Mouse (Mus musculus): ENCODE measurements around the gene Enah. TPM values are rescaled to one million over a fixed set of nuclear protein-coding genes. Genes with fewer than 3 reads are reported as not detected.

Gene Enah
- polyA plus RNA-seq, 1 experiment from 2014 or later: 14.8 TPM

DNA sequence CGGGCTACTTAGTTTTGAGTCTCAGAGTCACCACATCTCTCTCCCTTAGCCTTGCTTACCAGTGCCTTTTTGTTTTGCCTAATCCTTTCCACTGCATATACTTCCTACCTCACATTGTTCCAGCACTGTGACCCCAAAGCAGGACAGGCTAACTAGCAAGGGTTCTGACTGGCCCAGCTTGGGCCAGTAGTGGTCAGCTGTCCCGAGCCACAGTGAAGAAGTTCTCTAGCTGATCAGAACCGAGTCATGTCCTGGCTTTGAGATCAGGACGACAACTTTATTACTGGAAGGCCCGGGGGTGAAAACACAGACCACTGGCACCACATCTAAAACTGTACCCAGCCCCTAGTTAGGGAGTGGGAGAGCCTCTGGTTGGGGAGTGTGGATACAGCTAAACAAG lies 7.0 kb upstream of the Enah start:
- Histone ChIP-seq H3K4me2 (no peak overlapping the region), H3K4me1 (peaks cover 60% of the 10 kb centered on the region), H3K9me3 (no peaks in the 10 kb centered on the region), H3K36me3 (no peaks in the 10 kb centered on the region), H3K27me3 (replicated peaks) (no peaks in the 10 kb centered on the region), H3K27ac (replicated peaks) (peak overlapping the region; percentile 84), H3K9ac (peak overlapping the region; percentile 42; the same call in 1 of the 2 replicates), H3K4me3 (no peak overlapping the region)
- 70% methylated on average over 5 of the region's 5 CpGs for WGBS
- ATAC-seq (ENCODE audit: extremely low read depth, insufficient number of reproducible peaks, low FRiP score, low TSS enrichment): no peak; the same call in 1 of the 2 replicates

DNA sequence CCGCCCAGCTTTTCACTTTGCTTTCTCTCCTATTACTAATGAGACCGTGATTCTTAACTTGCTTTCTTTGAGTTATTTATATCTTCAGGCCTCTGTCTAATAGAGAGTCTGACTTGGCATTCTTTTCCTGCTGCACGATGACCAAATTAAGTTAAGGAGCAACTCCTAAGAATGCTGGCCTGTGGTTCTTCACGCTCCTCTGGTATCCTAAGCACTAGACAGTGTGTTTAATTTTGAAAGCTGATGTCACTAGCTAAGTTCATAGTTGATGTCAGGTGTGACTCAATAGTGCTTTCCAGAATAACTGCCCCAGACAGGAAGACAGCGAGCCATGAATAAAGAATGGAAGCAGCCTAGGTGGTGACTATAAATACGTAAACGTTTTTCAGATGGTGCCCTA lies 6.3 kb upstream of the Enah start:
- H3K27ac ChIP-seq (replicated peaks): peak overlapping the region; percentile 84
- ATAC-seq (ENCODE audit: extremely low read depth, insufficient number of reproducible peaks, low FRiP score, low TSS enrichment): no peak
- no peaks in the 10 kb centered on the region for H3K36me3 ChIP-seq
- H3K9me3 ChIP-seq: no peaks in the 10 kb centered on the region
- H3K4me3 ChIP-seq: no peak overlapping the region
- no peaks in the 10 kb centered on the region for H3K27me3 ChIP-seq (replicated peaks)
- H3K4me2 ChIP-seq: peak overlapping the region; percentile 15; the same call in 1 of the 2 replicates
- H3K4me1 ChIP-seq: peaks cover 67% of the 10 kb centered on the region
- WGBS: 34% methylated on average over 7 of the region's 7 CpGs
- H3K9ac ChIP-seq: peak overlapping the region; percentile 42

DNA sequence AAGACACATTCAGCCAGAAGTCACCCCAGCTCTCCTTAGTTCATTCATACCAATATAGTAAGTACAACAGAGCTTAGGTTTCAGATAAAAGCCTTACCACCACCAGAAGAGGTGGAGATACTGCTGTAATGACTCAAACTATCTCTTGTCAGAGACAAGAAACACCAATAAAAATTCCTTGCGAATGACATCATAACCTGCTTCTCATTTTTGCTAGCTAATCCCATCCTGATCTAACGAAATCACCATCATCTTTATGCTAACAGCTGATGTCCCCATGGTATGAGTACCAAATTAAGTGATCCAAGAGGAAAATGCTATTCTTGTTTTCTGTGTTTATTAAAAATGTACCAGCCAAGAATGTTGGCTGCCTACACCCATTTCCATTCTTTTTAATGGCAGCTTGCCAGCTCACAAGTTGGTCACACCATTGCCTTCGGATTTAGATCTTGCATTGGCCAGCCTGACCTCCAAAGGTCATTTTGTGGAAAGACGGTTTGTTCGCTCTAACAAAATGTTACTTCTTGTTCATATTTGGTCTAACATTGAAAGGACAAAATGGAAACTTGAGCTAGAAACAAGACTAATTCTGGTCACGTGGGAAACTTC lies 2.0 kb upstream of the Enah start:
- Histone ChIP-seq H3K27ac (replicated peaks) (peak overlapping the region; percentile 95), H3K9ac (no peak overlapping the region)
- no peak for ATAC-seq (ENCODE audit: extremely low read depth, insufficient number of reproducible peaks, low FRiP score, low TSS enrichment)

DNA sequence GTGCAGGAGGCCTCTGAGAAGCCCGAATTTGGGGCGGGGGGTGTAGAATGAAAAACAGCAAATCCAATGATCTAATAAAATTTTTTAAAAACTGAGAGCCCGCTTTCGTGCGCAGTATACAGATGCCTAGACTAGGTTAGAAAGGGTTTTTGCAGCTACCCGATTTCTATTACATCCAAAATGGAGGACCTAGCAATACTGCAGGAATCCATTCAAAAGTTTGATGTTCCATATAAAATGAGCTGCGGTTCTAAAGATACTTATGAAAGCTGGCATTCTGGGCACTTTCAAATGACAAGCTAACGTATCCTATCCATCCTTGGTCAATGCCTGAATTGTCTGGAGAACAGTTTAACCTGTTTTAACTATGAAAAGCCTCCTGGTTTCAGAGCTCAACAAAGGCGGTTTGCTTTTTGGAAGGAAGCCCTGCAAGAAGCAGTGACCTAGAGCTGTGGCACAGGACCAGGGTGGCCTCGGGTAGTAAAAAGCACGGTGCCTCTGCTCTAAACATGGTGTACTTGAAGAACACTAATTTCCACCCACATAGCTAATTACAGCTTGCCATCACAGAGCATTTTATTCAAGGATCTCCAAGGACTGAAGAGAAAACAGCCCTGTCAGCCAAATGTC lies 1.2 kb upstream of the Enah start:
- H3K36me3 ChIP-seq: peaks cover under 1% of the 10 kb centered on the region; the same call in 1 of the 2 replicates
- H3K9me3 ChIP-seq: no peaks in the 10 kb centered on the region
- H3K27ac ChIP-seq (replicated peaks): peak overlapping the region; percentile 95
- H3K4me2 ChIP-seq: peak overlapping the region; percentile 73
- H3K4me3 ChIP-seq: peak overlapping the region; percentile 92
- WGBS: 27% methylated on average over 11 of the region's 11 CpGs
- peak overlapping the region; percentile 99 for H3K9ac ChIP-seq
- H3K27me3 ChIP-seq (replicated peaks): no peaks in the 10 kb centered on the region
- peaks cover 49% of the 10 kb centered on the region for H3K4me1 ChIP-seq
- no peak for ATAC-seq (ENCODE audit: extremely low read depth, insufficient number of reproducible peaks, low FRiP score, low TSS enrichment)

More for the DNA sequence above, 2.0 kb upstream of the Enah start:
- H3K27me3 ChIP-seq (replicated peaks): no peaks in the 10 kb centered on the region
- WGBS: 53% methylated on average over 6 of the region's 6 CpGs
- H3K4me3 ChIP-seq: no peak overlapping the region
- H3K4me2 ChIP-seq: peak overlapping the region; percentile 73; the same call in 1 of the 2 replicates
- H3K4me1 ChIP-seq: peaks cover 55% of the 10 kb centered on the region
- no peaks in the 10 kb centered on the region for H3K36me3 ChIP-seq
- no peaks in the 10 kb centered on the region for H3K9me3 ChIP-seq

DNA sequence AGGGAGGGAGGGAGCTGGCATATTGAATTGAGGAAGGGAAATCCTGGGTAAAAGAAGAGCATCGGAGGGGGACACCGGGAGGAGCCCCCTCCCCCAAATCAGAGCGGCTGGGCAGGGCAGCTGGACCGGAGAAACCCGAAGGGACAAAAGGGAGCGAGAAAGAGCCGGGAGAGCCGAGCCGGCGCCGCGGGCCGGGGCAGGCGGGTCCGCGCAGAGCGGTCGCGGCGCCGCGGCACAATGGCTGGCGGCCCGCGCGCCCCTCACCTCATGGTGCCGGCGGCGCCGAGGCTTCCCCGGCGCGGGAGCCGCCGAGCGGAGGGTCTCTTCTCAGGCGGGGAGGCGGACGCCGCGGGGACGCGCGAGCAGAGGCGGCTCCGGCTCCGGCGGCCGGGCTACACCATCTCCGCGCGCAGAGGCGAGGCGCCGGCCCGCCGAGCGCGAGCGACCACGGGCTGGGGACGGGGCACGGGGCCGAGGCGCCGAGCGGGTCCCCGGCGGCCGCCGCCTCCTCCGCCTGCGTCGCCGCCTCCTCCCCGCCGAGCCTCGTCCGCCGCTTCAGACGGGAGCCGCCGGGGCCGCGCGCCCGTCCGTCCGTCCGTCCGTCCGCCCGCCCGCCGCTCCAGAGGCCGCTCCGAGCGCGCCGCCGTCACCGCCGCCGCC lies 394 bp downstream of the Enah start:
- Histone ChIP-seq H3K4me1 (peaks cover 46% of the 10 kb centered on the region), H3K4me2 (peak overlapping the region; percentile 73), H3K27me3 (replicated peaks) (no peaks in the 10 kb centered on the region), H3K36me3 (peaks cover 8% of the 10 kb centered on the region; the same call in 1 of the 2 replicates), H3K9me3 (no peaks in the 10 kb centered on the region), H3K9ac (peak overlapping the region; percentile 99), H3K4me3 (peak overlapping the region; percentile 92), H3K27ac (replicated peaks) (peak overlapping the region; percentile 95)
- ATAC-seq (ENCODE audit: extremely low read depth, insufficient number of reproducible peaks, low FRiP score, low TSS enrichment): peak; percentile 40; the same call in 1 of the 2 replicates
- under 1% methylated on average over 57 of the region's 104 CpGs for WGBS

DNA sequence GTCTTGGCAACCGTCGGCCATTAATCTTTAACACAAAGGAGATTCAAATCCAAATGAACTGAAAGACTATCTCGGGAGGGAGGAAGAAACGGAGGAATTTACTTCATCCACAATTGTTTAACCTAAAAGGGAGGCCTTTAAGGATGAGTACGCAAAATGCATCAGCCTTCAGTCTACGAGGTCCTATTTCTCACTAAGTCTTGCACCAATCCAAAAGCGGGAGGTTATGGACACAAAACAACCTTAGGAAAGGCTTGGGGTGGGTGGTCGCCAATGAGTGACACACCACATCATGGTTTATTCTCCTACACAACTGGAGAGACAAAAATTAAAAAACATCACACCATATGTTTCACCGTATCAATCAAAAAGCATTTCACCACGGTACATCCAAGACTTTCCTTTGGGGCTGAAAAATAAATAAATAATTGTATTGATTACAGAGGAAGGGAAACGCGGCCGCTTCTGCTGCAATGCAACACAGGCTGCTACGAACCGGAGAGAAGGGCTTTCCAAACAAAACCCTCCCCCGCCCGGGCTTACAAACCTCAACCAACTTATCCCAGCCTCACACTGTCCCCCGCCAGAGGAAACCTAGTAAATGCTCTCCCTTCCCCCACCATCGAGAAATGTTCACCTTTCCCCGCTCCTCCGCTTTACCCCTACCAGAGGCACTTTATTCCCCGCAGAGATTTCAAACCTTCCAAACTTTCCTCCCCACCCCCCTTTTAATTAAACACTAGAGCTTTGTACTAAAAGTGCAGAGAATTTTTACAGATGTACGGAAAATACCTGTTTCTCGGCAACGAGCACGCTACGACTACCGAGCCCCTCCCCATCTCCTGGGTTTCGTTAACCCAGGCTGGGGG lies 1.2 kb downstream of the Enah start:
- peak overlapping the region; percentile 73 for H3K4me2 ChIP-seq
- peak overlapping the region; percentile 92 for H3K4me3 ChIP-seq
- no peak for ATAC-seq (ENCODE audit: extremely low read depth, insufficient number of reproducible peaks, low FRiP score, low TSS enrichment)
- under 1% methylated on average over 29 of the region's 29 CpGs for WGBS
- peak overlapping the region; percentile 99 for H3K9ac ChIP-seq
- peaks cover 48% of the 10 kb centered on the region for H3K4me1 ChIP-seq
- peak overlapping the region; percentile 95 for H3K27ac ChIP-seq (replicated peaks)
- H3K9me3 ChIP-seq: no peaks in the 10 kb centered on the region
- peaks cover 8% of the 10 kb centered on the region; the same call in 1 of the 2 replicates for H3K36me3 ChIP-seq
- no peaks in the 10 kb centered on the region for H3K27me3 ChIP-seq (replicated peaks)

DNA sequence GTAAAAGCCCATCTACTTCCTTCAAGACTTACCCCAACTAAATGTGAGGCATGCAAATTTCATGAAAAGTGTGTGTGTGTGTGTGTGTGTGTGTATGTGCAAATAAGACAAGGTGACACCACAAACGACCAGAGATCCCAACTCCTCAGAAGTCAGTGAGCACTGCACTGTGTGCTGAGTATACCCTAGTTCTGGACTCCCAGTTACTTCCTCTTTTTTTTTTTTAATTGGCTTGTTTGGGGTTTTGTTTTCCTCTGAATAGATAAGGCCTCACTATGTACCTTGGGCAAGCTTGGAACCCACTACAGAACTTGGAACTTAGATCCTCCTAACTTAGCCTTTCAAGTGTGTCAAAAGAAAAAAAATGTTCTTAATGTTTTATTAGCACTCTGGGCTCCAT lies 14.0 kb downstream of the Enah start:
- no peak overlapping the region for H3K4me2 ChIP-seq
- H3K27me3 ChIP-seq (replicated peaks): no peaks in the 10 kb centered on the region
- H3K4me3 ChIP-seq: no peak overlapping the region
- no peak for ATAC-seq (ENCODE audit: extremely low read depth, insufficient number of reproducible peaks, low FRiP score, low TSS enrichment)
- no peak overlapping the region for H3K27ac ChIP-seq (replicated peaks)
- H3K4me1 ChIP-seq: peaks cover 16% of the 10 kb centered on the region; the same call in 1 of the 2 replicates
- H3K36me3 ChIP-seq: peaks cover 24% of the 10 kb centered on the region
- 50% methylated on average over 1 of the region's 1 CpGs for WGBS
- H3K9ac ChIP-seq: no peak overlapping the region
- no peaks in the 10 kb centered on the region for H3K9me3 ChIP-seq

DNA sequence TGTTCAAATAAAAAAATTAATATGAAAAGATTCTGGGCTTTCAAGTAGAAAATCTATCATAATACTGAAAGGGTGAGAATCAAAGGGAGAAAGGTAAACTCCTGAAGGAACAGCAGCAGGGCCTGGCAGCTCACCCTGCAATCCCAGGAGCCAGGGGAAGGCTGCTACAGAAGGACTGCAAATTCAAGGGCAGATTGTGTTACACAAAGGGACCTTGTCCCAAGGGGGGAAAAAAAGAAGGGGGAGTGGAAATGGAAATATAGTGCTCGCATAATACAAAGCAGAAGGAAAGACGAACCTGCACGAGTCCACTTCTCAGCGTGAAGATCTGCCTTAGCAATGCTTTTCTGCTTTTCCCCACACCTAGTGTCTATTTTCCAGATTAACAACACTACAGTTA lies 21.1 kb downstream of the Enah start:
- no peak overlapping the region for H3K27ac ChIP-seq (replicated peaks)
- no peaks in the 10 kb centered on the region for H3K9me3 ChIP-seq
- no peak overlapping the region for H3K4me3 ChIP-seq
- H3K9ac ChIP-seq: no peak overlapping the region
- WGBS: 86% methylated on average over 4 of the region's 4 CpGs
- 0 out of 2 replicates have a peak, but pooled peaks cover 3% of the 10 kb centered on the region for H3K36me3 ChIP-seq
- H3K27me3 ChIP-seq (replicated peaks): no peaks in the 10 kb centered on the region
- no peak overlapping the region for H3K4me2 ChIP-seq
- ATAC-seq (ENCODE audit: extremely low read depth, insufficient number of reproducible peaks, low FRiP score, low TSS enrichment): no peak
- peaks cover 60% of the 10 kb centered on the region for H3K4me1 ChIP-seq

DNA sequence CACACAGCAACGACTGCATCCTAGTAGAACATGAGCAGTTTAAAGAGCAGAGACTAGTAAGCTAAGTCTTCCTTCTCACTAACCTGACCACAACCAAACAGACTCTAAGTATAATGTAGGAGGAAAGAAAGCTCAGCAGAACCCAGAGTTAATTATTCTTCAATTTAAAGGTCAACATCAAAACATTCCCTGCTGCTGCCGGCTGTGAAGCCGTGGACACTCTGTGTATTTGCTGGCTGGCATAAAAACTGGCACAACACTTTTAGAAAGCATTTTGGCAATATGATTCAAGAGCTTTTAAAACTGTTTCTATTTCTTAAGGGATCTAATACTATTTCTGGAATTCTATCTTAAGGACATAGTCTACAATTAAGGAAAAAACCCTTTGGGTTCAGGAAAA lies 22.0 kb downstream of the Enah start:
- Histone ChIP-seq H3K4me2 (no peak overlapping the region), H3K9ac (no peak overlapping the region), H3K27me3 (replicated peaks) (no peaks in the 10 kb centered on the region), H3K36me3 (0 out of 2 replicates have a peak, but pooled peaks cover 3% of the 10 kb centered on the region), H3K4me1 (peaks cover 60% of the 10 kb centered on the region), H3K9me3 (no peaks in the 10 kb centered on the region), H3K4me3 (no peak overlapping the region), H3K27ac (replicated peaks) (0 out of 2 replicates have a peak overlapping the region, but pooled peaks have one; percentile 12)
- ATAC-seq (ENCODE audit: extremely low read depth, insufficient number of reproducible peaks, low FRiP score, low TSS enrichment): no peak
- 71% methylated on average over 3 of the region's 3 CpGs for WGBS

DNA sequence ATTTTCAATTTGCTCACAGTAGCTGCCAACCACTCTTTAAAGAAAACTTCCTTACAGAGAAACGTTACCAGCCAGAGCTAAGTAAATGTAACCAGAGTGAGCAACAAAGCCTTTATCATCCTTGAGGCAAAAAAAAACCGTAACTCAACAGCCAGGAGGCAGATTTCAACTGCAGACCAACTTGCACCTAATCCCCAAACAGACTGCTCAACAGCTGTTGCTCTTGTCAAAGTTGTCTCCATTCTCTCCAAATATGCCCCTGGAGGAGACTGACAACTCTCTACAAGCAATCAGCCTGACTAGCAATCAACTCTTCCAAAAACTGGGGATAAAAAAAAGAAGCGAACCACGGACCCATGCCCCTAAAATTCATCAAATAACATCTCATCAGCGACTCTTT lies 26.2 kb downstream of the Enah start:
- no peaks in the 10 kb centered on the region for H3K9me3 ChIP-seq
- H3K27ac ChIP-seq (replicated peaks): no peak overlapping the region
- H3K36me3 ChIP-seq: 0 out of 2 replicates have a peak, but pooled peaks cover 3% of the 10 kb centered on the region
- peaks cover 84% of the 10 kb centered on the region for H3K4me1 ChIP-seq
- H3K27me3 ChIP-seq (replicated peaks): no peaks in the 10 kb centered on the region
- no peak for ATAC-seq (ENCODE audit: extremely low read depth, insufficient number of reproducible peaks, low FRiP score, low TSS enrichment)
- 51% methylated on average over 5 of the region's 5 CpGs for WGBS
- H3K9ac ChIP-seq: no peak overlapping the region
- H3K4me2 ChIP-seq: no peak overlapping the region
- H3K4me3 ChIP-seq: no peak overlapping the region

Data from heart, embryonic 13.5 days (tissue).